Comparison of ENCODE assay signal across 8 mouse cellular contexts in genomic region chr4:13398764-13399515, GRCm38 (mm10).
DNase-seq lines count a peak whose midpoint lies in the region; ATAC-seq lines count a peak whose summit lies in the region.
"Had no signal": no experiment of that assay in that cellular context is flagged by ENCODE, and none has a peak within 500 bp of the region (broad histone marks: within the 10 kb centered on the region; RNA-seq: fewer than 3 reads in every experiment).

No protein-coding gene starts in this region.

- H3K9ac ChIP-seq in hindbrain, embryonic 15.5 days = no peak overlapping the region
- 0 out of 2 replicates have a peak overlapping the region, but pooled peaks have one; percentile 9 for H3K9ac ChIP-seq in midbrain, embryonic 14.5 days (replicated peaks; ENCODE audit: low read length)
- no peak overlapping the region for H3K9ac ChIP-seq in liver, embryonic 12.5 days

- no peaks in the 10 kb centered on the region for H3K27me3 ChIP-seq in hindbrain, embryonic 15.5 days
- no peaks in the 10 kb centered on the region for H3K27me3 ChIP-seq in midbrain, embryonic 14.5 days (ENCODE audit: control insufficient read depth, insufficient read depth, low read length)
- no peaks in the 10 kb centered on the region for H3K27me3 ChIP-seq in liver, embryonic 12.5 days (replicated peaks)

- 21% methylated on average over 14 of the region's 14 CpGs for WGBS in hindbrain, embryonic 15.5 days
- 15% methylated on average over 14 of the region's 14 CpGs for WGBS in midbrain, embryonic 14.5 days
- WGBS in liver, embryonic 12.5 days (ENCODE audit: insufficient replicate concordance) = 64% methylated on average over 14 of the region's 14 CpGs

- H3K4me2 ChIP-seq in hindbrain, embryonic 15.5 days = peak overlapping the region; percentile 39
- peak overlapping the region; percentile 42 for H3K4me2 ChIP-seq in midbrain, embryonic 14.5 days (ENCODE audit: low read length)
- H3K4me2 ChIP-seq in liver, embryonic 12.5 days = no peak overlapping the region

- DNase-seq in R1 (ENCODE audit: low read depth, low spot score) = peak; percentile 4
- peak; percentile 24 for DNase-seq in brain, adult 2 months (ENCODE audit: low read depth, low spot score)
- peak; percentile 74 for DNase-seq in midbrain, embryonic 14.5 days
- DNase-seq in kidney, adult 8-10 months = no peak
- DNase-seq in urinary bladder, postnatal 4 days (ENCODE audit: low spot score in 2 of 2) = no peak
- DNase-seq: cerebellum, adult 9-10 months had no signal

- ATAC-seq in hindbrain, embryonic 15.5 days (ENCODE audit: low FRiP score, low read depth) = peak; percentile 82
- ATAC-seq in midbrain, embryonic 14.5 days (ENCODE audit: low FRiP score, low TSS enrichment) = peak; percentile 55; the same call in 1 of the 2 replicates
- no peak for ATAC-seq in liver, embryonic 12.5 days

- no peaks in the 10 kb centered on the region for H3K36me3 ChIP-seq in hindbrain, embryonic 15.5 days
- no peaks in the 10 kb centered on the region for H3K36me3 ChIP-seq in midbrain, embryonic 14.5 days (ENCODE audit: control insufficient read depth, insufficient read depth, low read length)
- H3K36me3 ChIP-seq in liver, embryonic 12.5 days = no peaks in the 10 kb centered on the region

- H3K4me3 ChIP-seq in hindbrain, embryonic 15.5 days = peak overlapping the region; percentile 11
- H3K4me3 ChIP-seq in midbrain, embryonic 14.5 days (replicated peaks; ENCODE audit: low read depth, low read length) = no peak overlapping the region
- no peak overlapping the region for H3K4me3 ChIP-seq in liver, embryonic 12.5 days

- peak overlapping the region; percentile 65 for H3K27ac ChIP-seq in hindbrain, embryonic 15.5 days (replicated peaks)
- H3K27ac ChIP-seq in midbrain, embryonic 14.5 days (replicated peaks; ENCODE audit: low read depth, low read length) = peak overlapping the region; percentile 42; the same call in 1 of the 2 replicates
- H3K27ac ChIP-seq in liver, embryonic 12.5 days = no peak overlapping the region

- no peaks in the 10 kb centered on the region for H3K9me3 ChIP-seq in hindbrain, embryonic 15.5 days
- H3K9me3 ChIP-seq in midbrain, embryonic 14.5 days (ENCODE audit: control insufficient read depth, low read length) = no peaks in the 10 kb centered on the region
- no peaks in the 10 kb centered on the region for H3K9me3 ChIP-seq in liver, embryonic 12.5 days (replicated peaks)

- H3K4me1 ChIP-seq in hindbrain, embryonic 15.5 days (replicated peaks) = peaks cover 12% of the 10 kb centered on the region
- H3K4me1 ChIP-seq in midbrain, embryonic 14.5 days (ENCODE audit: control insufficient read depth, insufficient read depth, low read length) = peaks cover 13% of the 10 kb centered on the region
- H3K4me1 ChIP-seq in liver, embryonic 12.5 days = no peaks in the 10 kb centered on the region

Comparison
In these comparisons a context has a peak if more than half of its experiments do, and no peak if none do; other contexts are left out.
1. DNase-seq: peak in R1 (single experiment), brain, adult 2 months (single experiment) and midbrain, embryonic 14.5 days (single experiment); none in kidney, adult 8-10 months (0 of 2) and urinary bladder, postnatal 4 days (0 of 2).